Mouse (Mus musculus) liver, embryonic 12.5 days (tissue): ENCODE data around the gene Ctdspl. TPM values are rescaled to one million over a fixed set of nuclear protein-coding genes. Genes with fewer than 3 reads are reported as not detected.

Experiments
- ATAC-seq: fragments of 200-750 bp; cut with Nextera tagmentation; 2 replicates; pipeline ENCODE4 v1.8.0; 2017; ENCODE audit warnings: moderate number of reproducible peaks, mild to moderate bottlenecking, moderate library complexity
- H3K27ac ChIP-seq: fragments of 300-500 bp; sonication (generic); 2 replicates; pipeline ENCODE4 v1.5.1; 2016; ENCODE audit warnings: mild to moderate bottlenecking
- H3K27me3 ChIP-seq: fragments of 300-500 bp; sonication (generic); replicated peaks from 2 replicates; pipeline ENCODE4 v1.6.1; 2016; ENCODE audit warnings: mild to moderate bottlenecking, moderate library complexity
- H3K36me3 ChIP-seq: fragments of 300-500 bp; sonication (generic); 2 replicates; pipeline ENCODE4 v1.6.1; 2016; ENCODE audit warnings: mild to moderate bottlenecking, moderate library complexity
- H3K4me1 ChIP-seq: fragments of 300-500 bp; sonication (generic); 2 replicates; pipeline ENCODE4 v1.6.1; 2016
- H3K4me2 ChIP-seq: fragments of 300-500 bp; sonication (generic); 2 replicates; pipeline ENCODE4 v1.6.1; 2016; ENCODE audit warnings: mild to moderate bottlenecking, moderate library complexity
- H3K4me3 ChIP-seq: fragments of 300-500 bp; sonication (generic); 2 replicates; pipeline ENCODE4 v1.5.1; 2016; ENCODE audit warnings: mild to moderate bottlenecking, moderate library complexity
- H3K9ac ChIP-seq: fragments of 300-500 bp; sonication (generic); 2 replicates; pipeline ENCODE4 v1.6.1; 2016; ENCODE audit warnings: mild to moderate bottlenecking, moderate library complexity
- H3K9me3 ChIP-seq: fragments of 300-500 bp; sonication (generic); replicated peaks from 2 replicates; pipeline ENCODE4 v1.6.1; 2016; ENCODE audit warnings: mild to moderate bottlenecking, moderate library complexity
- WGBS: fragments of 180-500 bp; shearing (Covaris S2); methylation state at CpG from one replicate; pipeline ENCODE4 v1.1.7; 2016; ENCODE audit not compliant: insufficient replicate concordance; 5-methylcytosine and 5-hydroxymethylcytosine counted together
- microRNA-seq: library from miRNA; unstranded; fragments of <30 nt; microRNA quantifications from one replicate; pipeline ENCODE4, GENCODE M21; 2017
- polyA plus RNA-seq: library from polyadenylated mRNA; unstranded; fragments of >200 nt; fragmentation: Nextera tagmentation; extraction: Ambion mirVana; gene quantifications from 2 replicates; pipeline ENCODE4 v1.2.1, GENCODE M21; 2016

Ctdspl gene
- polyA plus RNA-seq, 1 experiment from 2014 or later: 4.4 TPM

- Histone ChIP-seq H3K27me3 (peaks cover 36% of the 10 kb centered on the region; the same call in 1 of the 2 replicates), H3K4me1 (peaks cover 13% of the 10 kb centered on the region), H3K9ac (no peak overlapping the region), H3K36me3 (no peaks in the 10 kb centered on the region), H3K4me3 (no peak overlapping the region), H3K9me3 (no peaks in the 10 kb centered on the region), H3K4me2 (no peak overlapping the region), H3K27ac (no peak overlapping the region)
- no peak for ATAC-seq
- WGBS: 49% methylated on average over 10 of the region's 10 CpGs
Observed at GRCm38 (mm10) chr9:119083966-119084365, 157.7 kb downstream of the Ctdspl start.

- no peak for ATAC-seq
- 39% methylated on average over 1 of the region's 1 CpGs for WGBS
- H3K4me1 ChIP-seq: peaks cover 13% of the 10 kb centered on the region
- no peaks in the 10 kb centered on the region for H3K9me3 ChIP-seq
- H3K27me3 ChIP-seq: peaks cover 59% of the 10 kb centered on the region
- no peak overlapping the region for H3K27ac ChIP-seq
- no peak overlapping the region for H3K4me3 ChIP-seq
- no peak overlapping the region for H3K4me2 ChIP-seq
- H3K9ac ChIP-seq: no peak overlapping the region
- no peaks in the 10 kb centered on the region for H3K36me3 ChIP-seq
Observed at GRCm38 (mm10) chr9:119086451-119086850, 160.2 kb downstream of the Ctdspl start.

GRCm38 (mm10) chr9:119087309-119087708 is 161.1 kb downstream of the Ctdspl start:
- Histone ChIP-seq H3K27ac (no peak overlapping the region), H3K4me1 (peaks cover 13% of the 10 kb centered on the region), H3K9me3 (no peaks in the 10 kb centered on the region), H3K36me3 (no peaks in the 10 kb centered on the region), H3K4me2 (peak overlapping the region; percentile 66; the same call in 1 of the 2 replicates), H3K9ac (no peak overlapping the region), H3K27me3 (peaks cover 67% of the 10 kb centered on the region), H3K4me3 (peak overlapping the region; percentile 44; the same call in 1 of the 2 replicates)
- ATAC-seq: no peak
- WGBS: 64% methylated on average over 5 of the region's 5 CpGs

- Histone ChIP-seq H3K4me1 (peaks cover 14% of the 10 kb centered on the region), H3K9me3 (no peaks in the 10 kb centered on the region), H3K9ac (peak overlapping the region; percentile 40; the same call in 1 of the 2 replicates), H3K27me3 (peaks cover 77% of the 10 kb centered on the region), H3K4me2 (peak overlapping the region; percentile 66), H3K27ac (no peak overlapping the region), H3K4me3 (peak overlapping the region; percentile 44), H3K36me3 (no peaks in the 10 kb centered on the region)
- under 1% methylated on average over 24 of the region's 24 CpGs for WGBS
- peak; percentile 68 for ATAC-seq
Observed at GRCm38 (mm10) chr9:119088148-119088801, 162.0 kb downstream of the Ctdspl start.

- H3K9ac ChIP-seq: no peak overlapping the region
- H3K36me3 ChIP-seq: no peaks in the 10 kb centered on the region
- peaks cover 88% of the 10 kb centered on the region for H3K27me3 ChIP-seq
- ATAC-seq: no peak
- no peak overlapping the region for H3K27ac ChIP-seq
- WGBS: 75% methylated on average over 7 of the region's 7 CpGs
- H3K4me2 ChIP-seq: no peak overlapping the region
- no peaks in the 10 kb centered on the region for H3K9me3 ChIP-seq
- H3K4me1 ChIP-seq: peaks cover 17% of the 10 kb centered on the region
- no peak overlapping the region for H3K4me3 ChIP-seq
Observed at GRCm38 (mm10) chr9:119089437-119089836, 163.2 kb downstream of the Ctdspl start.

GRCm38 (mm10) chr9:119090462-119090861 is 164.2 kb downstream of the Ctdspl start:
- Histone ChIP-seq H3K27me3 (peaks cover 95% of the 10 kb centered on the region), H3K4me2 (no peak overlapping the region), H3K4me1 (peaks cover 17% of the 10 kb centered on the region), H3K9ac (no peak overlapping the region), H3K36me3 (no peaks in the 10 kb centered on the region), H3K27ac (no peak overlapping the region), H3K9me3 (no peaks in the 10 kb centered on the region), H3K4me3 (no peak overlapping the region)
- ATAC-seq: no peak
- WGBS: 78% methylated on average over 5 of the region's 5 CpGs

- Histone ChIP-seq H3K9me3 (no peaks in the 10 kb centered on the region), H3K4me3 (no peak overlapping the region), H3K27ac (no peak overlapping the region), H3K4me2 (no peak overlapping the region), H3K9ac (no peak overlapping the region), H3K4me1 (peaks cover 17% of the 10 kb centered on the region), H3K27me3 (peaks cover 95% of the 10 kb centered on the region), H3K36me3 (no peaks in the 10 kb centered on the region)
- WGBS: 59% methylated on average over 12 of the region's 12 CpGs
- no peak for ATAC-seq
Observed at GRCm38 (mm10) chr9:119091581-119092310, 165.5 kb downstream of the Ctdspl start.

GRCm38 (mm10) chr9:119092473-119093418 is 166.5 kb downstream of the Ctdspl start:
- ATAC-seq: no peak
- no peak overlapping the region for H3K9ac ChIP-seq
- H3K27ac ChIP-seq: no peak overlapping the region
- WGBS: 5% methylated on average over 45 of the region's 45 CpGs
- H3K27me3 ChIP-seq: peaks cover 92% of the 10 kb centered on the region
- peak overlapping the region; percentile 43 for H3K4me3 ChIP-seq
- peaks cover 14% of the 10 kb centered on the region for H3K4me1 ChIP-seq
- H3K36me3 ChIP-seq: no peaks in the 10 kb centered on the region
- peak overlapping the region; percentile 59 for H3K4me2 ChIP-seq
- no peaks in the 10 kb centered on the region for H3K9me3 ChIP-seq

Small RNAs within 50 kb of the gene (microRNA-seq; reads per million reads assigned to microRNA genes)
- gene Mir26a-1: 11.6 reads per million, percentile 24 among the genes with 10 or more reads in this experiment

Other genes with a start within 250 kb of the Ctdspl start
- gene Vill, start 126.3 kb downstream of the Ctdspl start, polyA plus RNA-seq: 12.1 and 12.7 TPM in 2 replicates
- 2.8 and 3.1 TPM in 2 replicates for gene Plcd1, start 167.0 kb downstream of the Ctdspl start, polyA plus RNA-seq
- gene Dlec1, start 176.0 kb downstream of the Ctdspl start, polyA plus RNA-seq: 0.12 TPM in 2 replicates
- 0.55 and 0.85 TPM in 2 replicates for gene Acaa1b, start 230.6 kb downstream of the Ctdspl start, polyA plus RNA-seq
- gene Gm47289, start 232.7 kb downstream of the Ctdspl start, polyA plus RNA-seq: not detected in 2 replicates